Mouse (Mus musculus) lung, adult 2 months (tissue): ENCODE data around the gene Shroom3.

Experiments used
- CTCF ChIP-seq: fragments of 200-500 bp; IDR thresholded peaks from 2 replicates; pipeline ENCODE4 v1.5.1; 2011; ENCODE audit warnings: mild to moderate bottlenecking, low read length, control low read depth; ENCODE audit not compliant: insufficient read depth
- POLR2A ChIP-seq: fragments of 200-500 bp; IDR thresholded peaks from 2 replicates; pipeline ENCODE4 v1.6.1; 2011; ENCODE audit warnings: low read depth, mild to moderate bottlenecking, control low read depth, low read length, borderline replicate concordance; ENCODE audit errors: extremely low read depth

- TF ChIP-seq POLR2A = no peak
- TF ChIP-seq CTCF = no peak
Observed at GRCm38 (mm10) chr5:92711666-92712290, 28.5 kb downstream of the Shroom3 start.
